Mouse (Mus musculus): ENCODE measurements around the gene Bag2.

- TF ChIP-seq CTCF (IDR thresholded peaks at IDR 0.05 in 2 of 3, conservative IDR thresholded peaks at IDR 0.05 in 1 of 3; ENCODE audit: control insufficient read depth in 1 of 3, insufficient read depth in 1 of 3, low read depth in 2 of 3, low read length in 3 of 3, poor library complexity in 1 of 3, severe bottlenecking in 1 of 3), result no peak
- no peak for TF ChIP-seq KAT2A (conservative IDR thresholded peaks at IDR 0.05; ENCODE audit: low read depth, low read length)
- no peak for TF ChIP-seq ZC3H11A (IDR thresholded peaks at IDR 0.05; ENCODE audit: low read depth, low read length)
- no peak for TF ChIP-seq TCF12 (IDR thresholded peaks at IDR 0.05; ENCODE audit: low read depth, low read length)
- no peak for TF ChIP-seq MYC (IDR thresholded peaks at IDR 0.05; ENCODE audit: low read depth, low read length)
- no peak for TF ChIP-seq MAFK (IDR thresholded peaks at IDR 0.05; ENCODE audit: borderline replicate concordance, low read depth, low read length)
- TF ChIP-seq ZNF384 (IDR thresholded peaks at IDR 0.05; ENCODE audit: low read depth, low read length), result no peak
- no peak for TF ChIP-seq CHD1 (IDR thresholded peaks at IDR 0.05; ENCODE audit: low read depth, low read length)
- no peak for TF ChIP-seq TAL1 (IDR thresholded peaks at IDR 0.05; ENCODE audit: low read length)
- TF ChIP-seq ZMIZ1 (IDR thresholded peaks at IDR 0.05; ENCODE audit: low read depth, low read length), result no peak
- no peak for TF ChIP-seq EP300 (IDR thresholded peaks at IDR 0.05; ENCODE audit: low read depth in 1 of 2, low read length in 2 of 2)
- no peak for TF ChIP-seq UBTF (IDR thresholded peaks at IDR 0.05; ENCODE audit: borderline replicate concordance, insufficient read depth, low read depth, low read length)
- TF ChIP-seq MYB (IDR thresholded peaks at IDR 0.05; ENCODE audit: low read depth, low read length), result no peak
Measured at GRCm38 (mm10) chr1:33803323-33803722, 45.7 kb upstream of the Bag2 start.

Measured in MEL (cell line).